Mouse (Mus musculus) thymus, adult 18-20 months (tissue): ENCODE data around the gene Cd63.

Experiments used
- DNase-seq, 2 experiments: peaks; one replicate each; pipeline ENCODE4 v3.0.0; 2022; ENCODE audit warnings: mixed read lengths in 2 of 2

Cd63 gene

GRCm38 (mm10) chr10:128931441-128931840, 30.7 kb downstream of the Cd63 start:
- no peak for DNase-seq

DNA sequence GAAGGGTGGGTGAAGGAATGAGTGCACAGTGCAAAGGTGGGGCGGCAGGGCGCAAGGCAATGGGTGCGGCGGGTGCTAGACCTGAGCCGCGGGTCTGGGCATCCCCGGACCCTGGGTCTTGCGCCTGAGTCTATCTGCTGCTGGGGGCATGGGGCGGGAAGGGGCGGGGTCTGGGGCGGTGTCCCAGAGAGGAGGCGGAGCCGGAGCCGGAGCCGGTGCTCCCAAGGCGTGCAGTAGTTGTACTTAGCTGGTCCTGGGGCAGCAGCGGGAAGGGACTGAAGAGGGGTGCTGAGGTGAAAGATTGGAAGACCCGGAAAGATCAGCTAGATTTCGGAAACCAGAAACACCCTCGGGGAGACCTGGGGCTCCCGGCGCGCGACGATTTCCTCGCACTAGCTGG, 32.8 kb downstream of the Cd63 start, which contains the start of gene Itga7:
Gene Itga7 (plus strand): TSS at position 245 of the 400 bp plus-strand sequence.
- no peak for DNase-seq

DNA sequence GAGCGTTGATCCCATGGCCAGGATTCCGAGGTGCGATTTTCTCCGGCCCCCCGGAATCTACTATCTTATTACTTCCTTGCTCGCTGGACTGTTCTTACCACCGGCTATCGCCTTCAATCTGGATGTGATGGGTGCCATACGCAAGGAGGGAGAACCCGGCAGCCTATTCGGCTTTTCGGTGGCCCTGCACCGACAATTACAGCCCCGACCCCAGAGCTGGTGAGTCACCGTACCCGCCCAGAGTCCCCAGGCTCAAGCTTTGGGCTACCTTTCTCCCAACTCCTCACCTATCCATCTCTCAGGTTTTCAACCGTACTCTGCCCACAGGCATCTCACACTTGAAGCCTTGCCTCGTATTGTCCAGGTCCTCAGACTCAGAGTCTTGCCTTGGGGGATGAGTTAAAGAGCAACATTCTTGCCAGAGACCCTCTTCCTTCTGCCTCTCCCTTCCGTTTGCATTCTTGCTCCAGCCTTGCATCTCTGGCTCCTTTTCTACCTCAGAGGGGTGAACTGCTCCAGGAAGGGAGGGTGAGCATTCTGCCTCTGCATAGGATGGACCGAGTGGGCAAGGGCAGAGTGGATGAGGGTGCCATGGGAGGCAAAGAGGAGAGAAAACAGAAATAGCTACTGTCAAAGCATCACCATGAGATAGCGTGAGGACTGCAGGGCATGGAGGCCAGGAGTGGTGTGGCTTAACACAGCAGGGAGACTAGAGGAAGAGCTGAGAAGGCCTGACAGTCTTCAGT, 33.4 kb downstream of the Cd63 start:
- DNase-seq = no peak

DNA sequence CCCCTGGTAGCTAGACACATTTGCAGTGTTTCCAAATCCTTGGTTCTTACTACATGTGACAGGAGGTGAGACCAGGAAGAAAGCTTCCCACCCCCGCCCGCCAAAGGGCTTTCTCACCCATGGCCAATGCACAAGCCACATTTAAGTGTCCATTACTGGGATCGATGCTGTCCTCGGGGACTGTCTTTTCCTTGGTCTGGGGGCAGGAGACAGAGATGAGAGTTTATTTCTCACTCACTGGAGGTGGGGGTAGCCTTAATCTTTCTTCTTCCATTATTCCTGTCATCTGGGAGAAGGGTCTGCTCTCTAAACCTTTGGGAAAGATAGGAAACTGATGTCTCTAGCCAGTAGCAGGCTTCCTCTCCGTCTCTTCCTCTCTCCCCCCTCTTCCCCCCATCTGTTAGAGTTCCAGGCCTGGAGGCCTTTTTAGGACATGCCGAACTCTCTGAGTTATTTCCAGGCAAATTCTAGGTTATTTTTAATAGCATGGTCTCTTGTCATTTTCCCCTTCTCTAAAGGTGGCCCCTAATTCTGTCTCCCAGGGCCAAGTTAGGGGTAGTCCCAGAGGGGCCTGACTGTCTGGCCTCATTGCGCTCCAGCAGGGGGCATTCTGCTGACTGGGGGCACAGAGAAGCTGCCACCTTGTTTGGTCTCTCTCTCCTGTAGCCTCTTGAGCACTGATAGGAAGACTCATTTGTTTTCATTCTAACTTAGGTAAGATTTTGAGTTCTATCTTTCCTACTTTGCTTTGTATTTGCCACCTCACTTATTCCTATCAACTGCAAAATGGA, 34.4 kb downstream of the Cd63 start:
- no peak for DNase-seq

GRCm38 (mm10) chr10:128935826-128936440, 35.1 kb downstream of the Cd63 start:
- DNase-seq = no peak

GRCm38 (mm10) chr10:128937756-128938390, 37.1 kb downstream of the Cd63 start:
- no peak for DNase-seq

DNA sequence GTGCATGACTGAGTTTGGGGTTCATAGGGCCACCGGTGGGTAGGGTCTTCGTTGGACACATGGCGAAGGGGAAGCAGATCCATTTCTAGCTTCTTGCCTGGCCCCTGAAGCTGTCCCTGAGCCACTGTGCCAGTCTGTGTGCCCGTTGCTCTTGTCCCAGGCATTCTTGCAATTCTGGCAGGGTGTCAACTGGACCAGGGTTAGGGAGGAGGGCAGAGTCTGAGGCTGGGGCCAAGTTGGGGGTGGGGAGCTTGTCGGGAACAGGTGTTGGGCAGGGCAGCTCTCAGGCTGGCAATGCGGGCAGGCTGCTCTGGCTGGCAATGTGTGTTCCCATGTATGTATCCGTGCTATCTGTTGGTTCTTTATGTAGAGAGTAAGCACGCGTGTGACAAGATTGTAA, 37.7 kb downstream of the Cd63 start:
- no peak for DNase-seq

DNA sequence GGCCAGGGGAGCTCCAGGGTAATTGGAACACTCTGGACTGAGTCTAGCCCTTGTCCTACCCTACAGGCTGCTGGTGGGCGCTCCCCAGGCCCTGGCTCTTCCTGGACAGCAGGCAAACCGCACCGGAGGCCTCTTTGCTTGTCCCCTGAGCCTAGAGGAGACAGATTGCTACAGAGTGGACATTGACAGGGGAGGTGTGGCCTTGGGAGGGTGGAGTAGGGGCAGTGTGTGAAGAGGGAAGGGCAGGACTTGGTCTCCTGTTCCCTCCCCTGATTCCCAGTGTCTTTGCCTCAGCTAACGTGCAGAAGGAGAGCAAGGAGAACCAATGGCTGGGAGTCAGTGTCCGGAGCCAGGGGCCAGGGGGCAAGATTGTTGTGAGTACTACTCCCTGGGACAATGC, 38.2 kb downstream of the Cd63 start:
- no peak for DNase-seq

GRCm38 (mm10) chr10:128940475-128941061, 39.8 kb downstream of the Cd63 start:
- DNase-seq = no peak

DNA sequence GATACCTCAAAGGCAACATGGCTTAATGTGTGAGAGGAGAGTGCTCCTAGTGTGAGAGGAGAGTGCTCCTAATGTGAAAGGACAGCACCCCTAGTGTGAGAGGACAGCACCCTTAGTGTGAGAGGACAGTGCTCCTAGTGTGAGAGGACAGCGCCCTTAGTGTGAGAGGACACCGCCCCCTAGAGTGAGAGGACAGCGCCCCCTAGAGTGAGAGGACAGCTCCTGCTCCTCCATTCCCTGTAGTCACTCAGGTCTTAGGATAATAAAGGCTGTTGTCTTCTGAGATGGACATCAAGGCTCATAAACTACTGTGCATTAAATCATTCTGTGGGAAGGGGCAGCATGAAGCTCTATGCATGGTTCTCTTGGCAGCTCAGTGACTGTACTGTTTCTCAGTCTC, 44.9 kb downstream of the Cd63 start:
- no peak for DNase-seq

DNA sequence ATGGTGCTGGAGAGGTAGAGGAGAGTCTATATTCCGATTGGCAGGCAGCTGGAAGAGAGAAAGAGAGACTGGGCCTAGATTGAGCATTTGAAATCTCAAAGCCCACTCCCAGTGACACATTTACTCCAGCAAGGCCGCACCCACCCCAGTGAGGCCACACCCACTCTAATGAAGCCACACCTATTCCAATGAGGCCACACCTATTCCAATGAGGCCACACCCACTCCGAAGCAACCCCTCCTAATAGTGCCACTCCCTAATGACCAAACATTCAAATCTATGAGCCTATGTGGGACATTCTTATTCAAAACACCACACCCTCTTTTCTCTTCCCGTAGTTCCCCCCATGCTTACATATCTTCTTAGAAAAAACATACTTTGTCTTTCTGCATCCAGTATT, 46.7 kb downstream of the Cd63 start:
- DNase-seq = no peak

DNA sequence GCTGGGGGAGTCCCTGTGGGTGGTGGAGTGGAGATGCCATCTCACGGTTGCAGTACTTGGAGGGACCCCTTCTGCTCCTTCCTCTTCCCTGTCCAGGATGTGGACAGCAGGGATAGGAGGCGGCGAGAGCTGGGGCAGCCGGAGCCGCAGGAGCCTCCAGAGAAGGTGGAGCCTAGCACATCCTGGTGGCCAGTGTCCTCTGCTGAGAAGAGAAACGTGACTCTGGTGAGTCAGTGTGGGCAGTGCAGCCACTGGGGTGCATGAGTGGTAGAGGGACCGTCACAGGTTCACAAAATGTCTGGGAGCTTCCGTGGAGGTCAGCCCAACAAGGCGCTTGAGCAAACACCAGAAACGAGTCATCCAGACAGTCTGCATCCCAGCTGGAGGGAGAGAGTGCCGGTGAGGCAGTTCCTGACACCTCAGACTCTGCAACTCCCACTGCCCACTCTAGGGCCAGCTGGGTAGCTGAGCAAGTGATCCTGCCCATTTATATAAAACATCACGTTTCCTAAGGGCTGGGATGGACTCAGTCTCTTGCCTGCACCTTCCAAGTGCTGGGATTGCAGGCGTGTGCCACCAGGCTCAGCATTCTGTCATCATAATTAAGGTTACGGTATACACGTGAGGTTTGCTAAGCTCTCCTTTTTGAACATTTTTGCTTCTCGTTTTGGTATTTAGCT, 49.6 kb downstream of the Cd63 start:
- DNase-seq = no peak

DNA sequence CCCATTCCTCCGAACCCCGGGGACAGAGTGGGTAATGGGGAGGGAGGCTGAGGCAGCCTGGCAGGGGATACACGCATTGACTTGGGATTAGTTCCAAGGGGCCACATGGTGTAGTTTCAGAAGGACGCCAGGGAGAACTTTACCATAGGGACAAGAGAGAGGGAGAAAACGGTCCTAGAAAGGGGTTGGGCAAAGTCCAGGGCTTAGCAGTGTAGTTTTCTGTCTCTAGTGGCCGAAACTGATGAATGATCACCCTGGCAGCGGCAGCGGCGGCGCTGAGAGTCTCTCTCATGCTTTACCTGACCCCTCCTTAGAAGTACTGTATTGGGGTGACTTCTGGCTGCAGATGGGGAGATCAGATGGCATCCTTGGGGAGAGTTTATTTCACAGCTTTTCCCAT, 57.6 kb downstream of the Cd63 start:
- no peak for DNase-seq

- no peak for DNase-seq
Observed at GRCm38 (mm10) chr10:128960142-128960541, 59.4 kb downstream of the Cd63 start.

DNA sequence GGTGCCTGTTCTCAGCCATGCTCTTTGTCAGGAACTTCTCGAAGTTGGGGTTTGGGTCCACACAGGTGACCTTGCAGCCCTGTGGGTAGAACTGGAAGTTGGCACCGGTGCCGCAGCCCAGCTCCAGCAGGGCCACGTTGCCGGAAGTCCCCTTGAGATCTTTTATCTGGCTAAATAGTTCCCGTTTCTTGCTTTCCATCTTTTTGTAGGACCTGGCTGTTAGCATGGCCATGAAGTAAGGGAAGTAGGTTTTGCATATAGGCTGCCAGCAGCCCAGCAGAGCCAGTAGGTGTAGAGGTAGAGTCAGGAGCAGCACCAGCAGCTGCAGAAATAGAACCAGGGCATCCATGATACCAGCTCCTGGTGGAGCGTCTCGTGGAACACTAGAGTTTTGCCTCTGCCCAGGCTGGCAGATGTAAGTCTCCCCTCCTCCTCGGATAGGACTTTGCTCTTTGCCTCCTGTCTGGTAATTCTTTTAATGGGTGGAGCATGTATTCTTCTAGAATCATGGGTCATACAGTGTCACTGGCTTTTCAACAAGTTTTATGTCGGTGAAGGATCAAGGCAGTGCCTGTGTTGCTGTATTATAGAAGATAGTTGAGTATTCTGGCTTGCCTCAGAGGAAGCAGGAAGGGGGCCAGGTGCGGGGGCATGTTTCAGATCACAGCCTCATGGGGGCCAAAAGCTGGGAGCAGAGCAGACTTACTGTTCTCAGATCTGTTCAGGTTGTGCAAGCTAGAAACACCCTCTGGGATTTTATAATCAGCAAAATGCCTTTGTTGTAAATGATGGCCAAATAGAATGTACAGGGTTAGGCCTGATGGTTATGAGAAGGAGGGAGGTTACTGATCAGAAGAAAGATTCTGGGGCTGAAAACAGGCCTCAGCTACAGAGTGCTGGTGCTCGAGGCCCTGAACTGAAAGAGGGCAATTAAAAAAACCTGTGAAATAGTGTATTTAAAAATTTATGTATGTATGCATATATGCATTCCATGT, 60.1 kb downstream of the Cd63 start, which contains the start of gene Mettl7b:
Gene Mettl7b (minus strand): TSS at position 399 of the 995 bp plus-strand sequence.
- peak; percentile 32 to 35 for DNase-seq
